Mouse (Mus musculus) limb, embryonic 14.5 days (tissue): ENCODE results near the gene Gm4869. TPM values are rescaled to one million over a fixed set of nuclear protein-coding genes. Genes with fewer than 3 reads are reported as not detected.

Experiments
- ATAC-seq: fragments of 200-750 bp; cut with Nextera tagmentation; 2 replicates; pipeline ENCODE4 v1.8.0; 2017; ENCODE audit warnings: low read depth, moderate number of reproducible peaks, moderate TSS enrichment; ENCODE audit not compliant: low FRiP score
- DNase-seq: peaks from one replicate; pipeline ENCODE4 v3.0.0-alpha.2; 2015; ENCODE audit warnings: low spot score
- H3K27ac ChIP-seq: fragments of 300-500 bp; sonication (generic); replicated peaks from 2 replicates; pipeline ENCODE4 v1.5.1; 2014; ENCODE audit warnings: low read depth, mild to moderate bottlenecking, low read length, moderate library complexity, mixed read lengths
- H3K27me3 ChIP-seq: fragments of 300-500 bp; sonication (generic); 2 replicates; pipeline ENCODE4 v1.6.1; 2014; ENCODE audit warnings: low read length, mixed read lengths; ENCODE audit not compliant: control insufficient read depth, insufficient read depth
- H3K36me3 ChIP-seq: fragments of 300-500 bp; sonication (generic); 2 replicates; pipeline ENCODE4 v1.6.1; 2014; ENCODE audit warnings: mild to moderate bottlenecking, low read length, moderate library complexity, mixed read lengths; ENCODE audit not compliant: control insufficient read depth, insufficient read depth
- H3K4me1 ChIP-seq: fragments of 300-500 bp; sonication (generic); 2 replicates; pipeline ENCODE4 v1.6.1; 2014; ENCODE audit warnings: antibody characterized with exemption, low read length, mixed read lengths; ENCODE audit not compliant: control insufficient read depth, insufficient read depth
- H3K4me2 ChIP-seq: fragments of 300-500 bp; sonication (generic); replicated peaks from 2 replicates; pipeline ENCODE4 v1.6.1; 2014; ENCODE audit warnings: low read depth, mild to moderate bottlenecking, low read length, moderate library complexity; ENCODE audit not compliant: severe bottlenecking
- H3K4me3 ChIP-seq: fragments of 300-500 bp; sonication (generic); replicated peaks from 2 replicates; pipeline ENCODE4 v1.5.1; 2014; ENCODE audit warnings: low read length
- H3K9ac ChIP-seq: fragments of 300-500 bp; sonication (generic); 2 replicates; pipeline ENCODE4 v1.6.1; 2014; ENCODE audit warnings: mild to moderate bottlenecking, low read depth, low read length, moderate library complexity; ENCODE audit not compliant: severe bottlenecking
- H3K9me3 ChIP-seq: fragments of 300-500 bp; sonication (generic); 2 replicates; pipeline ENCODE4 v1.6.1; 2016; ENCODE audit warnings: low read length; ENCODE audit not compliant: control insufficient read depth
- POLR2A ChIP-seq: fragments of 200-500 bp; IDR thresholded peaks from 2 replicates; pipeline ENCODE4 v1.8.0; 2012; ENCODE audit warnings: inconsistent platforms, mild to moderate bottlenecking, moderate library complexity, borderline replicate concordance; ENCODE audit not compliant: insufficient read depth, insufficient read length; ENCODE audit errors: extremely low read depth
- WGBS: fragments of 180-500 bp; shearing (Covaris S2); extraction: QIAGEN DNeasy Blood & Tissue Kit; methylation state at CpG from one replicate; pipeline ENCODE4 v1.1.7; 2014; 5-methylcytosine and 5-hydroxymethylcytosine counted together
- polyA plus RNA-seq, 2 experiments: library from polyadenylated mRNA; depleted of rRNA in 1 of 2; stranded (reverse) in 1 of 2; unstranded in 1 of 2; fragments of >200 nt; fragmentation: Nextera tagmentation in 1 of 2; extraction: Ambion mirVana in 1 of 2; gene quantifications; 2 replicates each; pipeline versions ENCODE4 v1.2.1 to v1.2.3; 2012 to 2014

The Gm4869 gene
- polyA plus RNA-seq, 2 experiments: 0.13 TPM; not detected in 1

DNA sequence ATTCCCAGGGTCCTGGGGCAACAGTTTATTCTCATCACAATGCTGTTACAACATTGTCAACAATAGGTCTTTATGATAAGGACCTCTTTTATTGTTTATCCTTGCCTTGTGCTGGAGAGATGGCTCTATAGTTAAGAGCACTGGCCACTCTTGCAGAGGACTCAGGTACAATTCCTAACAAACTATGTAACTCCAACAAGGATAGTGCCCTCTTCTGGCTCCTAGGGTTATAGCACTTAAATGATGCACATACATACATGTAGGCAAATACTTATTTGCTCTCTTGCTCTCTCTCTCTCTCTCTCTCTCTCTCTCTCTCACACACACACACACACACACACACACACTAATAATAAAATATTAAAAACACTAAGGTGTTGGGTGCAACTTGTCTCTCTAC lies 36.6 kb upstream of the Gm4869 start:
- Histone ChIP-seq H3K9ac (no peak overlapping the region), H3K36me3 (no peaks in the 10 kb centered on the region), H3K27me3 (no peaks in the 10 kb centered on the region), H3K4me2 (no peak overlapping the region), H3K4me3 (no peak overlapping the region), H3K4me1 (no peaks in the 10 kb centered on the region), H3K9me3 (peaks cover 3% of the 10 kb centered on the region; the same call in 1 of the 2 replicates), H3K27ac (no peak overlapping the region)
- DNase-seq: no peak
- ATAC-seq: no peak
- no peak for TF ChIP-seq POLR2A

- DNase-seq (peak; percentile 49), ATAC-seq (no peak)
- no peak for TF ChIP-seq POLR2A
- Histone ChIP-seq H3K27me3 (no peaks in the 10 kb centered on the region), H3K4me3 (no peak overlapping the region), H3K4me2 (no peak overlapping the region), H3K4me1 (no peaks in the 10 kb centered on the region), H3K9me3 (no peaks in the 10 kb centered on the region), H3K27ac (no peak overlapping the region), H3K36me3 (no peaks in the 10 kb centered on the region), H3K9ac (no peak overlapping the region)
- 43% methylated on average over 8 of the region's 8 CpGs for WGBS
Measured at GRCm38 (mm10) chr5:140411339-140411738, 34.1 kb upstream of the Gm4869 start.

DNA sequence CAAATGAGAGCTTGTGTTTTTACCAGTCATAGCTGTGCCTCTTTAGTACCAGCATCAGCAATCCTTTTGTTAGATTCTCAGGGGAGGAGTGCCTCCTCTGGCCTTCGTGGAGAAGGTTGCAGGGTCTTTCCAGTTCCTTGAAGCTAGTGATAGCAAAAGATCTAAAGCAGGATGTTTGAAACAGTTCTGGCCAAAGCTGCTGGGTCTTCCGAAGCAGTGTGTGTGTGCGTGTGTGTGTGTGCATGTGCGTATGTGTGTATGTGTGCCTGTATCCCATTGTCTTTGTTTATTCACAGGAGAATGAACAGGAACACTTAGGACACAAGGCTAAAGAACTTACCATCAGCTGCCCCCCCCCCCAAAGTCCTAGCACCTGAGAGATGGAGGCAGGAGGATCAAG lies 30.8 kb upstream of the Gm4869 start:
- H3K9ac ChIP-seq: no peak overlapping the region

GRCm38 (mm10) chr5:140418106-140418488 lies 27.3 kb upstream of the Gm4869 start:
- ATAC-seq (peak; percentile 20; the same call in 1 of the 2 replicates), DNase-seq (no peak)
- TF ChIP-seq POLR2A: no peak
- Histone ChIP-seq H3K4me2 (peak overlapping the region; percentile 71), H3K27me3 (no peaks in the 10 kb centered on the region), H3K27ac (peak overlapping the region; percentile 95), H3K4me1 (peaks cover 13% of the 10 kb centered on the region; the same call in 1 of the 2 replicates), H3K4me3 (peak overlapping the region; percentile 95), H3K9me3 (no peaks in the 10 kb centered on the region), H3K9ac (peak overlapping the region; percentile 93), H3K36me3 (peaks cover 5% of the 10 kb centered on the region; the same call in 1 of the 2 replicates)
- under 1% methylated on average over 12 of the region's 12 CpGs for WGBS

More for the DNA sequence above, 30.8 kb upstream of the Gm4869 start:
- no peak overlapping the region for H3K4me3 ChIP-seq
- WGBS: 64% methylated on average over 4 of the region's 4 CpGs
- H3K27ac ChIP-seq: no peak overlapping the region
- no peak overlapping the region for H3K4me2 ChIP-seq
- H3K36me3 ChIP-seq: no peaks in the 10 kb centered on the region
- H3K9me3 ChIP-seq: no peaks in the 10 kb centered on the region
- no peak for TF ChIP-seq POLR2A
- DNase-seq (no peak), ATAC-seq (no peak)
- no peaks in the 10 kb centered on the region for H3K27me3 ChIP-seq
- no peaks in the 10 kb centered on the region for H3K4me1 ChIP-seq

DNA sequence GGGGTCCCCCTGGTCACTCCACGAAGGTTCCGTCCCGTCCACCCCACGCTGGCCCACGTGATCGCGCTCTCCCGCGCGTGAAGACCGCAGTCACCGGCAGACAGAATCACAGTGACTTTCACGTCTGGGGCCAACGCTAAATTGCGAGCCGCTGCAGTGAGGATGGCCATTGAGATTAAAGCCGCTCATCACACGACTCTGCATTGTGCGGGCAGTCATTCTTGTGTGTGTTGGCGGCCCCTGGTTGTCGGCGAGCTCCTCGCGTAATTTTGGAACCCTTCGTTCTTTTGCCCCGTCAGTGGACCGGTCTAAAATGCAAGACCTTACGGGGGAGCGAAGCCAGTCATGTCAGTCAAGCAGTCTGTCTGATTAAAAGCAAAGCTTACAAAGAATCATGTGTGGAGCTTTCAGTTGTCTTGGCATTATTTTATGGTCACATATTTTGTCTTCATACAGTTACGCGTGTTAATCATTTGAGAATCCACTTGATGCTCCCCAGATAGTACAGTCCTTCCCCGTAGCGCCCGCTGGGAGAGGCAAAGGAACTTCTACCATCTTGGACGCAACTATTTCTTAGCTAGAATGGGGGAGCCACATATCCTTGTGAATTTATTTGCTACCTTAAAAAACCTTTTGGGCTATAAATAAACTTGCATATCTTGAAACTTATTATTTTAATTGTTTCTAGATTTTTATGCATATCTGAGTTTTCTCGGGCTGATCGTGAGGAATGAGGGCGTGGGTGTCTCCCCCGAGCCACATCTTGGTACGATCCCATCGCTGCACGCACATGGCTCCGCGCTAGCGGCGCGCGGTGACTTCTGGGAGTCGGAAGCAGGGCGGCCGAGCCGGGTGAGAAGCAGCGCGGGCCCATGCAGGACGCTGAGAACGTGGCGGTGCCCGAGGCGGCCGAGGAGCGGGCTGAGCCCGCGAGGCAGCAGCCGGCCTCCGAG lies 26.7 kb upstream of the Gm4869 start, which contains the start of gene Eif3b:
Eif3b (plus strand) TSS at position 840 of the 953 bp plus-strand sequence.
- peak; percentile 83; the same call in 1 of the 2 replicates for TF ChIP-seq POLR2A

More for the DNA sequence above, 26.7 kb upstream of the Gm4869 start, which contains the start of gene Eif3b:
- Histone ChIP-seq H3K4me1 (peaks cover 13% of the 10 kb centered on the region; the same call in 1 of the 2 replicates), H3K9me3 (no peaks in the 10 kb centered on the region), H3K9ac (peak within 1 kb of the TSS; percentile 93), H3K4me2 (peak within 1 kb of the TSS; percentile 71), H3K27ac (peak within 1 kb of the TSS; percentile 95), H3K4me3 (peak within 1 kb of the TSS; percentile 95), H3K36me3 (peaks cover 9% of the 10 kb centered on the region; the same call in 1 of the 2 replicates), H3K27me3 (no peaks in the 10 kb centered on the region)
- ATAC-seq (peak; percentile 90), DNase-seq (peak; percentile 94)
- WGBS: 2% methylated on average over 63 of the region's 65 CpGs
